Mouse (Mus musculus): ENCODE data around the gene Cmas.

The Cmas gene

DNA sequence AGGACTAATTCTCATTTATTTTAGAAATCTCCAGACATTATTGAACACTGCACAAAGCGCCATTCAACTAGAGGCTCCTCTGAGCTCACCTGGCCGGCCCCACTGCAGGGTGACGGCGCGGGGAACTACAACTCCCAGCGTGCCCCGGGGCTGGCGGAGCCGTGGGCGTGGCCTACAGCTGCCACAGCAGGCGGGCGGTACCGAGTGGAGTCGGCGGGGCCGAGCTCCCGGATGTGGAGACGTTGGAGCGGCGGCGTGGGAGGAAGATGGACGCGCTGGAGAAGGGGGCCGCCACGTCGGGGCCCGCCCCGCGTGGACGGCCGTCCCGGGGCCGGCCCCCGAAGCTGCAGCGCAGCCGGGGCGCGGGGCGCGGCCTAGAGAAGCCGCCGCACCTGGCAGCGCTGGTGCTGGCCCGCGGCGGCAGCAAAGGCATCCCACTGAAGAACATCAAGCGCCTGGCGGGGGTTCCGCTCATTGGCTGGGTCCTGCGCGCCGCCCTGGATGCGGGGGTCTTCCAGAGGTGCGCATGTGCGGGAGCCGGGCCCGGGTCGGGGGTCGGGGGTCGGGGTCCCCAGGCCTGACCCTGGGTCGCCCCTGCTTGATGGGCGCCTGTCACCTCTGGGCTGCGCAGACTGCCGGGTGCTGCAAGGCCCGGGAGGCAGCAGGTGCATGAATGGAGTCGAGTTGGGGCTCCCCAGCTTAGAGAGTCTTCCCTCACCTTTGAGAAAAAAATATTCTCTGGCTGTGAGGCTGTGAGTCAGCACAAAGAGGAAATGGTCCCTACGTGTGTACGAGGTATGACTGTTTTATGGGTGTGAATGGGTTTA, at the start of gene Cmas:
Cmas (plus strand) TSS at position 180 of the 827 bp plus-strand sequence.
- peak; percentile 78 to 87 for DNase-seq (ENCODE audit: low spot score in 2 of 2)

DNA sequence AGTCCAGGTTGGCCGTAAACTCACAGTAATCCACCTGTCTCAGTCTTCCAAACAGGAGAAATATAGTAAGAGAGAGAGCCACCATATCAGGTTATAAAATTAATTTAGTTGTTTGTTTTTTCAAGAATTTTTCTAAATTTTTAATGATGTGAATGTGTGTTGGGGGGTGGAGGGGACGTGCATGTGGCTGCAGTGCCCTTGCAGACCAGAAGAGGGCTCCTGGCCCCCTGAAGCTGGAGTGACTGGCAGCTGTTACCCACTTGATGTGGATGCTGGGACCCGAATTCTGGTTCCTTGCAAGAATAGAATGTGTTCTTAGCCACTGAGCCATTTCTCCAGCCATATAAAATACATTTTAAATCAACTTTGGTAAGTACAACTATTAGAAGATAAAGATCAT, 49.8 kb upstream of the Cmas start:
- DNase-seq (ENCODE audit: low spot score in 2 of 2) = no peak

DNA sequence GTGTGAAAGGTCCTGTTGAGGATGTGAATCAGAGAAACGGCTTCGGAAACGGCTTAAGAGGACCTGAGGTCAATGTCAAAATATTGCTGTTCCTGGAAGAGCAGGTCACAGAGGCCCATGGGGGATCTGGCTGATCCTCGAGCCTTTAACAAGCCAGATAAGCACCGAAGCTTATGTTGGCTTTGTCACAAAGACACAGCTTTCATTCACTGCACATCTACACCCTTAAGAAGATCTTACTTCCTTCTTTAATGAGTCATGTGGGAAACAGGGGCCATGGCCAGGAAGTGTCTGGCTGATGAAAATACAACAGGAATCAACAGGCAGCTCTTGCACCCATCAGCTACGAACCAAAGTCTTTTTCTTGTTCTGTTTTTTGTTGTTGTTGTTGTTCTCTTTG, 48.1 kb upstream of the Cmas start:
- no peak for DNase-seq (ENCODE audit: low spot score in 2 of 2)

DNA sequence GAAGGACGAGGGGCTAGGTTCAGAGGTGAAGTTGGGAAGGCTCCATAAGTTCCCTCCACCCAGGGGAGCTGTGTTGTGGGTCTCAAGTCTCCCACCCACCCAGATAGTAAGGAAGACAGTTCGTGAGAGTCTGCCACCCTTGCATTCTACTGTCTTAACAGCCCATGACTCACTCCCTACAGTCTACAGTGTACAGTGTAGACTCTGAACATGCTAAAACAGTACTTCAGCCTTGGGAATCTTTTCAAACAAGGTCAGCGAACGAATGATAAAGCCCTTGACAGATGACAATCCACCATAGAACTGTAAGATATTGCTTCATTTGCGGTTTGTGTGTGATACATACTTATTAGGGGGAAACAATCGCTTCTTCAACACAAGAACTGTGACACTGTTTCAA, 45.8 kb upstream of the Cmas start:
- no peak for DNase-seq (ENCODE audit: low spot score in 2 of 2)

DNA sequence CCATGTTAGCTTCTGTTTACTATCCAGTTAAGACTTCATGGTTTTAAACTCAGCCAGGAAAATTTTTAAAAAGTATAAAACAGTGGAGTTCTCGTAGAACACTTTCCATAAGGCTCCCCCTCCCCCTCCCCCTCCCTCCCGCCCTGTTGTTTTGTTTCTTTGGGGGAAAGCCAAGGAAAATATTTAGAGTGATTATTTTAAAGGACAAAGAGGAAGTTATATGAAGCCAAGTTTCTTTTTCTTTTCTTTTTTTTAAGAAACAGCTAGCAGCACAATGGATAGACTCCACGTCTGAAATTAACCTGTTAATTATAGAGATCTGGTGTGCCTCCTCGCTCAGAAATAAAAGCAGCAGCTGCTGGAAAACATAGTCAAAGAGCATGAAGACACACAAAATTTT, 45.4 kb upstream of the Cmas start:
- no peak for DNase-seq (ENCODE audit: low spot score in 2 of 2)

DNA sequence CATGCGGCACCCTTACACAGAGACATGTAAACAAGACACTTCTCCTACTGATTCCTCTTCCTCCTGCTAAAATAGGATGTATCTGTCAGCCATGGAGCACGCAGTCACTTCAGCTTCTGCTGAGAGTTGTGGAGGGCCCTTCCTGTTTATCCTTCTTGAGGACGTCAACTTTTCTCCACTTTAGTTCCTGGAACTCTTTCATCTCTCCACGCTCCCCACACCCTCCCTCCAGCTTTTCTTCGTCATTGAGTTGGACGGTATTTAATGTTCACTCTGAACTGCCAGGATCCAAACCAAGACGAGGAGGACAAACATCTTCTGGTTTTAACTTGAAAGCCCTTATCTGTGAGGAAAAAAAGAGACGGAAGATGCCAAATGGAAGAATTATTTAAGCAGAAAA, 41.5 kb upstream of the Cmas start:
- DNase-seq (ENCODE audit: low spot score in 2 of 2) = no peak

DNA sequence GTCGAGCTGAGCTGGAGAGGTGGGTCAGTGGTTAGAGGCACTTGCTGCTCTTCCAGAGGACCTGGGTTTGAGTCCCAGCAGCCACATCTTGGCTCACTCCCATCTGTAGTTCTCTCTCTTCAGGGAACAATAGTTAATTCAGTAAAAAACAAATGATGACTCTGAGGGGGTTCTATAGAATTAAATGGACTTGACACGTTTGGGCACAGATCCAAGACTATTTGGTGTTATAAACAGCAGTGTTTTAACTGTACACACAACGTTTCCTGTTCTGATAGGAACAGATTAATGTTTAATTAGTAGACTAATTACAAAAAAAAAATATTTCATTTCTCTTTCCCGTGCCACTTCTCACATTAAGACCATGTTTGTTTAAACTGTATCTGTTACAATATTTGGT, 39.3 kb upstream of the Cmas start:
- no peak for DNase-seq (ENCODE audit: low spot score in 2 of 2)

DNA sequence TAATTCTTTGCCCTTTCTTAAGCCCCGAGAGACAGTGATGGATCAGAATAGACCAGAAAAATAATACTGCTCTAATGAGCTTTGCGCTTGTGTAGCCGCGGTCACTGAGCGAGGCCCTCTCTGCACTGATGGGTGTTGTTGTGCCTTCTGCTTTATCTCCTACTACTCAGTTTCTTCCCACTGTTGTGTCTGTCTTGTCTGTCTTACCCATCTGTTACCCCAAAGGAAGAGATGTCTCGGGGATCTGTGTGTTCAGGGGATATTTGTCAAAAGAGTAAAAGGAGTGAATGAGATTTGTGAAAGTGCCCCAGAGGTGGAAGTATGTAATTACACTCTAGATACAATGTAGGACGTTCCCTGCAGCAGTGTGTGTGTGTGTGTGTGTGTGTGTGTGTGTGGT, 38.3 kb upstream of the Cmas start:
- no peak for DNase-seq (ENCODE audit: low spot score in 2 of 2)

DNA sequence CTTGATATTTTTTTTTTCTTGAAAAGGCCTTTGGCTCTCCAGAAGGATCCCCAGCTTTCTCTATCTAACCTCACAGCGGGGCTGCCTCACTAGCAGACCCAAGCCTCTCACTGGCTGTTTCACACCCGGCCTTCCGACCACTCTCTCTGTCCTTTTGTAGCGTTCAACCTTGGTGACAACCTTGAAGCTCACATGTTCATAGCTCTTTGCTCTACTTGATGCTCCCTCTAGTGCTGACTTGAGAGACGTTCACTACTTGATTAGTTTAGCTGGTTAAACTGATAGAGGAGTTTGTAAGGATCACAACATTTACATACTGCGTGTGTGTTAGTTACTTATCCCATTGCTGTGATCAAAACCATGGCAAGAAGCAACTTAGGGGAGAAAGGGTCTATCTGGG, 35.8 kb upstream of the Cmas start:
- no peak for DNase-seq (ENCODE audit: low spot score in 2 of 2)

DNA sequence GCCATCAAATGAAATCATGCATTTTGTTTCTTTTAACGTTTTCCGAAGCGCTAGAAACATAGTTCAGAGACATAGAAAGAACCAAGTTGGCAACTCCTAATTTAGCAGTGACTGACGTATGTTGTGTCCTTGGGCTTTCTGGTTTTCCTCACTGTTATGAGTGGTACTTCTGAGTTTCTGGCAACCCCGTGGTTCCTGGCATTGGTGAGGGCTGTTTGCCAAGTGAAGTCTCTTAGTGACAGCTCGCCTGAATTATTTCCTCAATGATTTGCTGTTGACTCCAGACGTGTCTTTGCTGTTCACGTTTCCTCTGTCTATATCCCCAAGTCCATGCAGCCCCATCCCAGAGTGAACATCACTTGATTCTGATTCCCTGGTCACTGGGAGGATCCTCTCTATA, 34.8 kb upstream of the Cmas start:
- DNase-seq (ENCODE audit: low spot score in 2 of 2) = no peak

DNA sequence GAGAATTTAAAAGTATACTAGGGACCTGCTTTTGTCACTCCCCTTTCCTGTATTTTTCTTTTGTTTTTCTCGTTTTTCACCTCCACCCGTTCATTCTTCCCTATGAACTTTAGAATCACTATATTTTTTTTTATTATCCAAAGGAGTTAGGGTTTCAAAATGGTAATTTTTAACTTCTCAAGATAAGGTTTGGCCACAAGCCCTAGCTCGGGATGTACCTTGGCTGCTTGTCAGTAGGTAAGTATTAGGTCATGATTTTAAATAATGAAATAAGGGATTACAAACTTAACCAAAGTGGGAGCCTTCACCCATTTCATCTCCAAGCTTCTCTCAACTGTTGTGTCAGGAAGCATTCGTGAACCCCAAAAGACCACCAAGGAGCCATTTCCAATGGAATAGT, 30.5 kb upstream of the Cmas start:
- DNase-seq (ENCODE audit: low spot score in 2 of 2) = no peak

DNA sequence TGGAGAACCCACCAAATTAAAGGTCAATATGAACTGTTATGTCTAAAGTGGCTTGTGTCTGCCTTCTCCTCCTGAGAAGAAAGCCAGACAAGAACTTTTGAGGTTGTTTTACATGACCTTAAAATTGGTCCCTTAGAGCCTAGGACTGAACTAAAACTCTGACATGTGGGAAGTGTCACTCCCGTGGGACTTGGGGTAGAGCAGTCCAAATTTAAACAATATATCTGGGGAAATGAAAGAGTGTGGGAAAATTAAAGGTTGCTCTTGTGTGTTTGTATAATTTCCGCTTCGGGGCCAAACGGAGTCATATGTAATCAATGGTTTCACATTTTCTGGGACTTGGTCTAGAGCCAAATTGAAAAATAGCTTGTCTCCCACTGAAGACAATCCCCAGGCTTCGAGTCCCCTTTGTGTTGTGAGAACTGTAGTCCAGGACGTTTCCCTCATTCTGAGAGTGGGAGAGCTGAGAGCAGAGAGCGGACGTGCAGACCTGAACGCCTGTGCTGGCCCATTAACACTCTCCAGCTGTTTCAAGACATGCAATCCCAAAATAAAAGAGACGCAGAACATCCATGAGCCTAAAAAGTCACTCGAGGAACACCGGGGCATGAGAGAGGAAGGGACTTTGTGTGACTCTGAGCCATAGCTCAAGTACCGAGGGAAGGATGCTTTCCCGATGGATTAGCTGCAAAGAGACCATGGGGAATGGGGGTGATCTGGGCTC, 23.8 kb upstream of the Cmas start:
- DNase-seq (ENCODE audit: low spot score in 2 of 2) = no peak

DNA sequence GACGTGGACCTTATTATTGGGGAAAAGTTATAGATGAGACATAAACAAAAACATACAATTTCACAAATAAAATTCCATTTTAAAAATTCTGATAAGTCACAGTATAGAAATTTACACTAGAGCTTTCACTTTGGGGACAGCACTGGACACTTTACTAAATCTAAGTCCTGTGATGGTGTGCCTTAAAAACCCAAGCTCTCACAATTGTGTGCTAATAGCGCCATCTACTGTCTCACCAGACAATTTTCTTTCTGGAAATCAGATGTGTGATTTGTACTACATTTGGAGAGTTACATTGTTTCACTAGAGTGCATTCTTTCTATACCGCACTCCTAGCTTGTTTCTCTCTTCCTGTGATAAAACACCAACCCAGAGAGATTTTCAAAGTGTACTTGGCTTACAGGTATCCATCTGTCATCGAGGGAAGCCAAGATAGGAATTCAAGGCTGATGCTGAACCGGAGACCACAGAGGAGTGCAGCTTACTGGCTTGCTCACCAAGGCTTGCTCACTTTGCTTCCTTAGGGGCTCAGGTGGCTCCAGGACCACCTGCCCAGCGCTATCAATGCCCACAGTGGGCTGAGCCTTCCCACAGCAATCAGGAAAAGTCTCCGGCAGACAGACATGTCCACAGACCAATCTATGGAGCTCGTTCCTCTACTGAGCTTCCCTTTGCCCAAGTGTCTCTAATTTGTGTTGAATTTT, 21.0 kb upstream of the Cmas start:
- DNase-seq (ENCODE audit: low spot score in 2 of 2) = no peak

DNA sequence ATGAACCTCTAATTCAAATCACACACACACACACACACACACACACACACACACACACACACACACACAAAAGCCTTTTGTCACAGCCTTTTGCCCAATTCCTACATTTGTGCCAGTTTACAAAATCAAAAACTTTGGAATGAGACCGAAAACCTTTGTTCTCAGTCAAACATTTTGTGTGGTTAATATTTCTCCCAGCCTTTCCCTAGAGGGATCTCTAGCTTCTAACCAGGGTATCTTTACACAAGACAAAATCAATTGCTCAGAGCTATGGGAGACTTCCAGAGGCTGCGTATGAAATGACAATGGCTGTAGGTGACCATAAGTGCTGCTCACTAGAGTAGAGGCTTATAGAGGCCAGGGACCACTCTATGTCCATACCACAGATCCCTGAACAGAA, 18.3 kb upstream of the Cmas start:
- DNase-seq (ENCODE audit: low spot score in 2 of 2) = no peak

DNA sequence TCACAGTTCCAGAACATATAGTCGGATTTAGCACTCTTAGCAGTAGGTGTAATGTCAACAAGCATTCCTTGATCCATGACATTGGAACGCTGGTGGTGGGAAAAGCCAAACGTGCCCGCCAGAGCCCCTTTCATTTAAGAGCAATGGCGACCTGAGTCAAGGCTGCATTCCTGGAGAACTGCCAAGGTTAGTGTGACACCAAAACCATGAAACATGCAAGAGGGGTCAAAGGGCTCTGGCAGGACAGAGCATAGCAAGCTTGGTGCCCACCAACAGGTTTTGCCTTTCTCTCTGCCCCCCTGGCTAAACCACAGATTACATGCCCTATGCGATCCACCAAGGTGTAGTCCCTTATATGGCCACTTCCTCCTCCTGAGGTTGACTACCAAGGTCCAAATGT, 17.8 kb upstream of the Cmas start:
- no peak for DNase-seq (ENCODE audit: low spot score in 2 of 2)

DNA sequence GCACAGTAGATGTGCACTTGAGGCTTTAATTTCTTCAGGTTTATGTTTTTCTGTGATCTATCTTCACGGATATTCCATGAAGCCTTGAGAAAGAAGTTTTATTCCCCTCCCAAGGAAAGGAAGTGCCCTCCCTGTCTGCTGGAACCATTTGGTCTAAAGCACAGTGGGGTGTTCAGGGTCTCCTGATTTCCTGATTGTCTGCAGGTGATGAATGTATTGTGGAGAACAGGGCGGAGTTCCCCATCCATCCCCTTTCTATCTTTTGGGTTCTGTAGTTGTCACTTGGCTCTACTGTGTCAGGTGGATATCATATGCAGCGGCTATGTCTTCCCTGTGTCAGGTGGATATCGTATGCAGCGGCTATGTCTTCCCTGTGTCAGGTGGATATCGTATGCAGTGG, 14.7 kb upstream of the Cmas start:
- DNase-seq (ENCODE audit: low spot score in 2 of 2) = no peak

DNA sequence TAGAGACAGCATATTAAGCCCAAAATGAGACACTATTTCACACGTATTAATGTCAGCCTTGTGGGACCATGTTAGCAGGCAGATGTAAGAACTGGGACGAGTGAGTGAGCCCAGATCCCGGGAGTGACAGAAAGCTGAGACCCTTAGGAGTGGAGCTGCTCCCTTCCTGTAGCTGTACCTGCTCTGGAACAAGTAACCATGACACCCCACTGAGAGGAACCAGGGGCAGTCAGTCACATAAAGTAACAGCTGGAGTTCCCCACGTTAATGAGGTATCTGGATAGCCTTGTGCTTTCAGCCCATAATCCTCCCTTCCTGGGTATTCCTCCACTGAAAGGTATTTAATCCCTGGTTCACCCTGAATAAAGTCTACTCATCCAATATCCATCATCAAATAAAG, 13.3 kb upstream of the Cmas start:
- DNase-seq (ENCODE audit: low spot score in 2 of 2) = no peak

DNA sequence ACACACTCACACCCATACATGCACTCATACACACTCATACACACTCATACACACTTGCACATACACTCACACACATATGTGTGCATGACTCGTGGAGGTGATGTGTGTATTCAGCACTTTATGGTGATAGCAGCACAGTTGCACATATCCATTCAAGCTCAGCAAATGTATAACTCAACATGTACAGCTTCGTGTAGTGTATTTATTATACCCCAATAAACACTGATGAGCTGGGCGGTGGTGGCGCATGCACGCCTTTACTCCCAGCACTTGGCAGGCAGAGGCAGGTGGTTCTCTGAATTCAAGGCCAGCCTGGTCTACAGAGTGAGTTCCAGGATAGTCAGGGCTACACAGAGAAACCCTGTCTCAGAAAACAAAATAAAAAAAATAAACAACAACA, 11.0 kb upstream of the Cmas start:
- no peak for DNase-seq (ENCODE audit: low spot score in 2 of 2)

DNA sequence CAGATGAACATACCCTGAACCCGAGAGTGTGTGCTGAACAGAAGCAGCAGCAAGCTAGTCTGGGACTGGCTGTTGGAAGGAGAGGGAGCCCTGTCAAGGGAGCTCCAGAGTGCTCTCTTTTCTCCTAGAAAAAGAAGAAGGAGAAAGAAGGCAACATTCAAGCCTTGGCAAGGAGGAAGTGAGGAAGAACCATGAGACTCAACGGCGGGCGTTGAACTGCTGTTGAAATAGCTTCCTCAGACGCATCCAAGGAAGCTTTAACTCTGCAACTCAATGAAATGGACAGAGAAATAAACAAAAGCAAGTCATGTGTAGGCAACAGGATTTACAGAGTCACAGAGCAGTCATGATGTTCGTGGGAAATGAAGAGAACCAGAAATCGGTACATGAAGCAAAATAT, 9.7 kb upstream of the Cmas start:
- peak in 1 of 2 experiments; percentile 4 for DNase-seq (ENCODE audit: low spot score in 2 of 2)

DNA sequence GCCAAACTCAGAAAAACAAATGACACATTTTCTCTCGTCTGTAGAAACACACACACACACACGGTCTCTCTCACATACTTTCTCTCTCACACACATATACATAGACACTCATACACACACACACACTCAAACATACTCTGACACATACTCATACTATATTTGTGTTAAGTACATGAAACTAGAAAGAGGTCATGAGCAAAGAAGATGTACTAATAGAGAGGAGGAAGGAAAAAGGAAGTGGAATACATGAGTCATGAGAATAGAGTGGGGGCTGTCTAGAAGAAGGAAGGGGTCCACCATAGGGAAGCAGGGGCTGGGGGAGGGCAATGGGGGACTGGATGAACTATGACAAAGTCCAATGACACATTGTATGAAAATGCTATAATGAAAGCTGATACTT, 9.3 kb upstream of the Cmas start:
- DNase-seq (ENCODE audit: low spot score in 2 of 2) = no peak

DNA sequence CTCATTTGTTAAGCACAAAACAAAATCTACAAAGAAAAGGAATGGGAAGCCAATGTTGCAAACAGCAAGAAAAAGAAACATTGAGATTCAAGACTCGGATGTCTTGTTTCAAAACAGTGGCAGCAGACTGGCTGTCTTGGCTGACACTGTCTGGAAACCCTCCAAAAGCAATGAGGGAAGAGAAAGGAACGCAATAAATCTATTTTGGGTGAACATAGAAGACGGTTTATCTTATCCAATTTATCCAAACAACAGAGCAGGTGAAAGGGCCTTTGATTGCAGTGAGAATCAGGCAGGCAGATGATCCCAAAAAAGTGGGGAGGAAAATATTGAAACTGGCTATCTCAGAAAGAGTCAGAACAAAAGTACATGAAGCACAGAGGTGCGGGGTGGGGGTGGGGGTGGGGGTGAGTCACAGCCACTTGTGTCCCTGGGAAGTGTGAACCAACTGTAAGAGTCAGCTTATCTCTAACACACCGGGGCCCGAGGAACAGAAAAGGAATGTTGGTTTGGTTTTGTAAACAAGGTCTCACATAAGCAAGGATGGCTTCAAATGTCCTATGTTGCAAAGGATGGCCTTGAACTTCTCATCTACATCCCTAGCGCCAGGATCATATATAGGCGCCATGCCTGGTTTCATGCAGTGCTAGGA, 8.3 kb upstream of the Cmas start:
- DNase-seq (ENCODE audit: low spot score in 2 of 2) = peak in 1 of 2 experiments; percentile 12

DNA sequence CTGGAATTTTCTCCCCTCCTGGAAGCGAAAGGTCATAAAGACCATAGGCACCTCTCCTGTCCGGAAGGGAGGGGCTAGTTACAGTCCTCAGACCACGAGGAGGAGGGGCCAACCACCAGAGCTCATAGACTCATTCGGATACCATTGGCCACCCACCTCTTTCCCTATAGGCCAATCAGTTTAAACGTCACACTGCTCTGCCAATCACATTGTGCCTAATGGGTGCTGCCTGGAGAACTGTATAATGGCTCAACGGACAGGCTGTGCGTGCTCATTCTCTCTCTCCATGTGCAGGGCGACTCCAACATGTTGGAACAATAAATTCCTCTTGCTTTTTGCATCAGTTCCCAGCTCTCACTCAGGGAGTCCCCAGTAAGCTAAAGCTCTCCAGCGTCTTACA, 5.1 kb upstream of the Cmas start:
- no peak for DNase-seq (ENCODE audit: low spot score in 2 of 2)

Data from urinary bladder, postnatal 36 days (tissue).